Mouse (Mus musculus) CH12.LX (cell line): ENCODE results near the gene Serpina1f. TPM values are rescaled to one million over a fixed set of nuclear protein-coding genes. Genes with fewer than 3 reads are reported as not detected.
"Not testable (repeated sequence)": the region's sequence is repeated elsewhere in the genome, so short reads cannot be mapped to it uniquely, and the experiment has no call there.

ENCODE experiments used
- DNase-seq: peaks from one replicate; pipeline ENCODE4 v3.0.0-alpha.2; 2013; ENCODE audit errors: extremely low read depth
- H3K27ac ChIP-seq: 2 replicates; pipeline ENCODE4 v1.5.1; 2012; ENCODE audit warnings: low read depth, mild to moderate bottlenecking, control low read depth, moderate library complexity; ENCODE audit not compliant: insufficient read depth
- H3K27me3 ChIP-seq: replicated peaks from 2 replicates; pipeline ENCODE3; 2012; ENCODE audit warnings: inconsistent platforms
- H3K36me3 ChIP-seq, 2 experiments: replicated peaks in 1 of 2; 2 replicates each; pipeline versions ENCODE3 to v1.6.1; 2012; ENCODE audit warnings: inconsistent platforms in 1 of 2, low read length in 1 of 2, mild to moderate bottlenecking in 1 of 2, mixed read lengths in 1 of 2, moderate library complexity in 1 of 2; ENCODE audit not compliant: control insufficient read depth in 1 of 2, insufficient read depth in 1 of 2
- H3K4me1 ChIP-seq, 2 experiments: 2 replicates each; pipeline ENCODE4 v1.6.1; 2012; ENCODE audit warnings: inconsistent platforms in 1 of 2, moderate library complexity in 1 of 2; ENCODE audit not compliant: insufficient read depth in 2 of 2, control insufficient read depth in 1 of 2
- H3K4me2 ChIP-seq: 2 replicates; pipeline ENCODE4 v1.6.1; 2012; ENCODE audit warnings: low read depth, mild to moderate bottlenecking, control low read depth; ENCODE audit not compliant: poor library complexity, insufficient read depth, severe bottlenecking
- H3K4me3 ChIP-seq, 3 experiments: fragments of 150-350 bp in 1 of 3; sonication (generic) in 1 of 3; replicated peaks in 1 of 3; 2 replicates each; pipeline versions ENCODE3 to v1.5.1; 2011 to 2012; ENCODE audit warnings: low read depth in 2 of 3, low read length in 2 of 3, mild to moderate bottlenecking in 2 of 3, moderate library complexity in 2 of 3, control low read depth in 1 of 3, improper control_type of control experiment in 1 of 3, inconsistent platforms in 1 of 3, mixed read lengths in 1 of 3; ENCODE audit not compliant: poor library complexity in 1 of 3
- H3K79me2 ChIP-seq: replicated peaks from 2 replicates; pipeline ENCODE4 v1.6.1; 2012; ENCODE audit warnings: mild to moderate bottlenecking, moderate library complexity; ENCODE audit not compliant: control insufficient read depth, poor library complexity, insufficient read depth, severe bottlenecking; ENCODE audit errors: extremely low read depth
- H3K9ac ChIP-seq: 2 replicates; pipeline ENCODE4 v1.6.1; 2012; ENCODE audit warnings: low read depth, mild to moderate bottlenecking, control low read depth, moderate library complexity; ENCODE audit not compliant: insufficient read depth
- H3K9me3 ChIP-seq: replicated peaks from 2 replicates; pipeline ENCODE3; 2012; ENCODE audit warnings: low read length, inconsistent platforms, mixed read lengths
- BHLHE40 ChIP-seq: IDR thresholded peaks from 2 replicates; pipeline ENCODE4 v1.6.1; 2011; ENCODE audit warnings: mild to moderate bottlenecking, low read depth, low read length, improper control_type of control experiment
- CHD1 ChIP-seq: IDR thresholded peaks from 2 replicates; pipeline ENCODE4 v1.6.1; 2012; ENCODE audit warnings: low read depth, low read length, improper control_type of control experiment, inconsistent platforms
- CHD2 ChIP-seq: IDR thresholded peaks from 2 replicates; pipeline ENCODE4 v1.6.1; 2011; ENCODE audit warnings: low read length, improper control_type of control experiment
- ELF1 ChIP-seq: IDR thresholded peaks from 2 replicates; pipeline ENCODE4 v1.6.1; 2014; ENCODE audit warnings: low read depth, mild to moderate bottlenecking, inconsistent platforms, low read length, improper control_type of control experiment
- HCFC1 ChIP-seq: IDR thresholded peaks from 2 replicates; pipeline ENCODE4 v1.6.1; 2012; ENCODE audit warnings: low read depth, mild to moderate bottlenecking, inconsistent platforms, low read length, improper control_type of control experiment
- JUN ChIP-seq: IDR thresholded peaks from 2 replicates; pipeline ENCODE4 v1.6.1; 2011; ENCODE audit warnings: low read depth, mild to moderate bottlenecking, low read length, improper control_type of control experiment, moderate library complexity; ENCODE audit not compliant: insufficient read depth
- KAT2A ChIP-seq: IDR thresholded peaks from 2 replicates; pipeline ENCODE4 v1.6.1; 2012; ENCODE audit warnings: low read length, improper control_type of control experiment, inconsistent platforms; ENCODE audit not compliant: insufficient replicate concordance
- MAX ChIP-seq: IDR thresholded peaks from 2 replicates; pipeline ENCODE4 v1.6.1; 2011; ENCODE audit warnings: low read length, improper control_type of control experiment
- MAZ ChIP-seq: IDR thresholded peaks from 2 replicates; pipeline ENCODE4 v1.6.1; 2012; ENCODE audit warnings: low read depth, mild to moderate bottlenecking, inconsistent platforms, low read length, improper control_type of control experiment, moderate library complexity
- MEF2A ChIP-seq: IDR thresholded peaks from 2 replicates; pipeline ENCODE4 v1.6.1; 2014; ENCODE audit warnings: low read depth, mild to moderate bottlenecking, inconsistent platforms, low read length, improper control_type of control experiment, borderline replicate concordance
- NRF1 ChIP-seq: IDR thresholded peaks from 2 replicates; pipeline ENCODE4 v1.6.1; 2014; ENCODE audit warnings: low read depth, mild to moderate bottlenecking, inconsistent platforms, low read length, improper control_type of control experiment, moderate library complexity
- PAX5 ChIP-seq: IDR thresholded peaks from 2 replicates; pipeline ENCODE4 v1.6.1; 2012; ENCODE audit warnings: low read length, inconsistent platforms, mixed read lengths
- POLR2A ChIP-seq: IDR thresholded peaks from 2 replicates; pipeline ENCODE4 v1.6.1; 2011; ENCODE audit warnings: low read depth, mild to moderate bottlenecking, improper control_type of control experiment, low read length
- RAD21 ChIP-seq: IDR thresholded peaks from 2 replicates; pipeline ENCODE4 v1.6.1; 2011; ENCODE audit warnings: low read depth, mild to moderate bottlenecking, low read length, improper control_type of control experiment, moderate library complexity
- RCOR1 ChIP-seq: conservative IDR thresholded peaks from 2 replicates; pipeline ENCODE4 v1.6.1; 2012; ENCODE audit warnings: low read depth, mild to moderate bottlenecking, inconsistent platforms, low read length, improper control_type of control experiment
- TBP ChIP-seq: conservative IDR thresholded peaks from 2 replicates; pipeline ENCODE4 v1.6.1; 2011; ENCODE audit warnings: low read depth, low read length, improper control_type of control experiment
- TCF12 ChIP-seq: IDR thresholded peaks from 2 replicates; pipeline ENCODE4 v1.6.1; 2014; ENCODE audit warnings: low read depth, mild to moderate bottlenecking, inconsistent platforms, low read length, improper control_type of control experiment
- USF2 ChIP-seq: conservative IDR thresholded peaks from 2 replicates; pipeline ENCODE4 v1.6.1; 2011; ENCODE audit warnings: low read depth, low read length, improper control_type of control experiment
- ZC3H11A ChIP-seq: IDR thresholded peaks from 2 replicates; pipeline ENCODE4 v1.6.1; 2012; ENCODE audit warnings: low read depth, mild to moderate bottlenecking, inconsistent platforms, low read length, improper control_type of control experiment
- ZKSCAN1 ChIP-seq: IDR thresholded peaks from 2 replicates; pipeline ENCODE4 v1.6.1; 2012; ENCODE audit warnings: low read depth, inconsistent platforms, low read length, improper control_type of control experiment, borderline replicate concordance
- dilution Hi-C: fragments of 300-500 bp; cut with MboI; formaldehyde crosslinking; loops from 2 replicates; pipeline ENCODE4 v1.14.3; 2020; ENCODE audit warnings: low sequenced_read_pairs; ENCODE audit not compliant: extremely low pct_unique_long_range_greater_than_20kb, extremely low pct_ligation_motif_present
- in situ Hi-C: fragments of 300-500 bp; cut with MboI; formaldehyde crosslinking; loops from 3 replicates; pipeline ENCODE4 v1.14.3; 2019; ENCODE audit warnings: low sequenced_read_pairs, low pct_ligation_motif_present, low pct_unique_long_range_greater_than_20kb, mixed read lengths
- polyA plus RNA-seq: library from polyadenylated mRNA; unstranded; fragments of >175 nt; gene quantifications from 2 replicates; pipeline ENCODE4 v1.2.1, GENCODE M21; 2012; ENCODE audit warnings: low read depth; ENCODE audit not compliant: insufficient read length
- total RNA-seq, 2 experiments: library from RNA; depleted of rRNA; stranded (reverse); fragments of 300-350 nt in 1 of 2; fragments of >200 nt in 1 of 2; gene quantifications; 2 replicates each; pipeline ENCODE4 v1.2.3; 2012 to 2014

Serpina1f gene
- total and polyA plus RNA-seq, 3 experiments = not detected

DNA sequence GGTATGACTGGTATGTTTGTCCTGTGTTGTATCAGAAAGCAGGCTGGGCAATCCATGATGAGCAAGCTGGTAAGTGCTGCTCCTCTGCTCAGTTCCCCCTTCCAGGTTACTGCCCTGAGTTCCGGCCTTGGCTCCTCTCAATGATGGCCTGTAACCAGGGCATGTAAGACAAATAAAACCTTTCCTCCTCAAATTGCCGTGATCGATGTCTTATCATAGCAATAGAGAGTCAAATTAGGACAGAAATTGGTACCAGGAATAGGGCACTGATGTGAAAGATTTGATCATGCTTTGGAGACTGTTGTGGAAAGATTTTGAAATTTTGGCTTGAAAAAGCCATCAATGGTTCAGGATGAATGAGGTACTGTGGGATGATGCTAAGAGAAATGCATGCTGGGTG, 30.0 kb downstream of the Serpina1f start:
- Histone ChIP-seq H3K4me2 (no peak overlapping the region), H3K27me3 (peaks cover 65% of the 10 kb centered on the region), H3K9me3 (peaks cover 7% of the 10 kb centered on the region), H3K27ac (no peak overlapping the region), H3K36me3 (no peaks in the 10 kb centered on the region), H3K79me2 (no peaks in the 10 kb centered on the region), H3K9ac (no peak overlapping the region), H3K4me1 (no peaks in the 10 kb centered on the region), H3K4me3 (no peak overlapping the region)
- DNase-seq = no peak
- dilution Hi-C loops (no loop called here), in situ Hi-C loops (no loop called here)
- TF ChIP-seq JUN (no peak), RCOR1 (no peak), USF2 (no peak), KAT2A (no peak), MEF2A (no peak), HCFC1 (no peak), RAD21 (no peak), CHD1 (no peak), BHLHE40 (no peak), PAX5 (no peak), CHD2 (no peak), ZKSCAN1 (no peak)

DNA sequence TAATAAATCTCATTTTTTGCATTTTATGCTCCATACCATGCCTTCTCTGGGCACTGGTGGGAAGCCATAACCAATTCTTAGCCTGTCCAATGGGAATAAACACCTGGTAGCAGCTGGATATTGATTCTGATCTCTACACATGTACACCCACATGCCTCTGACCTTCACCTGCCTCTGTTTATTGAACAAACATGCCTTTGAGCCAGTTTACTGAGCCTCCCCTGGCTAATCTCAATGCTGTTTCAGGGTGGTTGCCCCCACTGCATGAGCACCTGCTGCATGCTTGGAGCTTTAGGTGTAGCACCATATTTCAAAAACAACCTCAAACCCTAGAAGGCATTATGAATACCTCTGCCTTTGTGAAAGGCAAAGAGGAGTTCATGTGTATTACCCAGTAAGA, 33.3 kb downstream of the Serpina1f start:
- H3K4me3 ChIP-seq, H3K9me3 ChIP-seq, H3K4me1 ChIP-seq, DNase-seq, H3K9ac ChIP-seq, dilution Hi-C loops, in situ Hi-C loops, H3K79me2 ChIP-seq, H3K4me2 ChIP-seq, H3K36me3 ChIP-seq, H3K27ac ChIP-seq: not testable (repeated sequence)
- peaks cover 65% of the 10 kb centered on the region for H3K27me3 ChIP-seq

DNA sequence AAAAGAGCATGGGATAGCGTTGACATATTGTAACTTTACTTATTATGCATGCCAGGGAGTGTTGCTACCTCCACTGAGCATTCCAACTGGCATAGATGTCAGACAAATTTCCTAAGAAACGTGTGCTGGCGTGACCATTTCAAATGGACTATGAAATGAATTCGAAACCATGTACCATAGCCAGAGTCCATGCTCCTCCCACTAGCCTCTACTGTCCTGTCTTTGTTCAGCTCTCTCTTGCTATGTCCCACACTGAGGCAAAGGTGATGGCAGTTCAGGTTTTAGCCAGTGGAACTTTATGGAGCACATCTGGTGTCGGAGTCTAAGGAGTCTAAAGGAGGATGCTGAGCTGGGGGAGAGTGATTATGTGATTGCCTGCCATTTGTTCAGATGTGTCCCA, 35.3 kb downstream of the Serpina1f start:
- Histone ChIP-seq H3K9me3 (no peaks in the 10 kb centered on the region), H3K79me2 (no peaks in the 10 kb centered on the region), H3K36me3 (no peaks in the 10 kb centered on the region), H3K27me3 (peaks cover 73% of the 10 kb centered on the region), H3K9ac (no peak overlapping the region), H3K4me2 (no peak overlapping the region), H3K27ac (no peak overlapping the region), H3K4me1 (no peaks in the 10 kb centered on the region; a peak in 1 of 4 replicates)
- in situ Hi-C loops = no loop called here
- no peak for DNase-seq
- dilution Hi-C loops = no loop called here
- TF ChIP-seq TCF12 (no peak), ZC3H11A (no peak), MAZ (no peak), NRF1 (no peak), MAX (no peak), MEF2A (no peak), TBP (no peak), RAD21 (no peak), POLR2A (no peak), ELF1 (no peak), HCFC1 (no peak)
- TF ChIP-seq, all 38 proteins: peak for 0
- H3K4me3 ChIP-seq = no peak overlapping the region
